Mouse (Mus musculus) heart, embryonic 12.5 days (tissue): ENCODE measurements around the gene Terf2ip. TPM values are rescaled to one million over a fixed set of nuclear protein-coding genes. Genes with fewer than 3 reads are reported as not detected.

Experiments
- ATAC-seq: fragments of 200-750 bp; cut with Nextera tagmentation; 2 replicates; pipeline ENCODE4 v1.8.0; 2017; ENCODE audit warnings: moderate TSS enrichment, moderate library complexity; ENCODE audit not compliant: insufficient number of reproducible peaks, low FRiP score
- H3K27ac ChIP-seq: fragments of 300-500 bp; sonication (generic); 2 replicates; pipeline ENCODE4 v1.5.1; 2016; ENCODE audit warnings: mild to moderate bottlenecking, moderate library complexity; ENCODE audit not compliant: poor library complexity, severe bottlenecking
- H3K27me3 ChIP-seq: fragments of 300-500 bp; sonication (generic); replicated peaks from 2 replicates; pipeline ENCODE4 v1.6.1; 2016; ENCODE audit warnings: mild to moderate bottlenecking, moderate library complexity
- H3K36me3 ChIP-seq: fragments of 300-500 bp; sonication (generic); 2 replicates; pipeline ENCODE4 v1.6.1; 2016; ENCODE audit warnings: mild to moderate bottlenecking, moderate library complexity
- H3K4me1 ChIP-seq: fragments of 300-500 bp; sonication (generic); replicated peaks from 2 replicates; pipeline ENCODE4 v1.6.1; 2016; ENCODE audit warnings: mild to moderate bottlenecking
- H3K4me2 ChIP-seq: fragments of 300-500 bp; sonication (generic); 2 replicates; pipeline ENCODE4 v1.6.1; 2016; ENCODE audit warnings: mild to moderate bottlenecking, moderate library complexity
- H3K4me3 ChIP-seq: fragments of 300-500 bp; sonication (generic); 2 replicates; pipeline ENCODE4 v1.5.1; 2016; ENCODE audit warnings: mild to moderate bottlenecking
- H3K9ac ChIP-seq: fragments of 300-500 bp; sonication (generic); 2 replicates; pipeline ENCODE4 v1.6.1; 2016; ENCODE audit warnings: mild to moderate bottlenecking, moderate library complexity
- H3K9me3 ChIP-seq: fragments of 300-500 bp; sonication (generic); replicated peaks from 2 replicates; pipeline ENCODE4 v1.6.1; 2016; ENCODE audit warnings: mild to moderate bottlenecking, moderate library complexity
- WGBS: fragments of 180-500 bp; shearing (Covaris S2); methylation state at CpG from one replicate; pipeline ENCODE4 v1.1.7; 2016; 5-methylcytosine and 5-hydroxymethylcytosine counted together
- polyA plus RNA-seq: library from polyadenylated mRNA; unstranded; fragments of >200 nt; fragmentation: Nextera tagmentation; extraction: Ambion mirVana; gene quantifications from 2 replicates; pipeline ENCODE4 v1.2.1, GENCODE M21; 2016

Terf2ip gene
- polyA plus RNA-seq, 1 experiment from 2014 or later, result 18.8 TPM

GRCm38 (mm10) chr8:111976326-111976725 lies 34.9 kb upstream of the Terf2ip start:
- WGBS, result 76% methylated on average over 2 of the region's 2 CpGs
- no peak for ATAC-seq

GRCm38 (mm10) chr8:111978147-111978546 lies 33.1 kb upstream of the Terf2ip start:
- Histone ChIP-seq H3K27ac (no peak overlapping the region), H3K4me3 (no peak overlapping the region), H3K27me3 (no peaks in the 10 kb centered on the region), H3K4me1 (no peaks in the 10 kb centered on the region), H3K9ac (no peak overlapping the region), H3K36me3 (peaks cover 61% of the 10 kb centered on the region), H3K4me2 (no peak overlapping the region), H3K9me3 (peaks cover 10% of the 10 kb centered on the region; the same call in 1 of the 2 replicates)
- 69% methylated on average over 10 of the region's 10 CpGs for WGBS
- ATAC-seq, result no peak

More at GRCm38 (mm10) chr8:111976326-111976725, 34.9 kb upstream of the Terf2ip start:
- Histone ChIP-seq H3K4me3 (no peak overlapping the region), H3K36me3 (peaks cover 62% of the 10 kb centered on the region), H3K4me2 (no peak overlapping the region), H3K27me3 (no peaks in the 10 kb centered on the region), H3K9me3 (peaks cover 10% of the 10 kb centered on the region; the same call in 1 of the 2 replicates), H3K4me1 (no peaks in the 10 kb centered on the region), H3K27ac (no peak overlapping the region), H3K9ac (no peak overlapping the region)

GRCm38 (mm10) chr8:111982116-111982515 lies 29.1 kb upstream of the Terf2ip start:
- Histone ChIP-seq H3K36me3 (peaks cover 57% of the 10 kb centered on the region), H3K27ac (no peak overlapping the region), H3K27me3 (no peaks in the 10 kb centered on the region), H3K4me1 (peaks cover 13% of the 10 kb centered on the region), H3K4me2 (no peak overlapping the region), H3K4me3 (no peak overlapping the region), H3K9me3 (no peaks in the 10 kb centered on the region), H3K9ac (no peak overlapping the region)
- WGBS, result 74% methylated on average over 7 of the region's 7 CpGs
- ATAC-seq, result no peak

- 52% methylated on average over 10 of the region's 10 CpGs for WGBS
- H3K4me3 ChIP-seq, result no peak overlapping the region
- no peak overlapping the region for H3K4me2 ChIP-seq
- H3K27ac ChIP-seq, result peak overlapping the region; percentile 50; the same call in 1 of the 2 replicates
- H3K4me1 ChIP-seq, result peaks cover 13% of the 10 kb centered on the region
- peaks cover 63% of the 10 kb centered on the region for H3K36me3 ChIP-seq
- H3K9me3 ChIP-seq, result no peaks in the 10 kb centered on the region
- H3K9ac ChIP-seq, result no peak overlapping the region
- H3K27me3 ChIP-seq, result no peaks in the 10 kb centered on the region
- ATAC-seq, result no peak
Observed at GRCm38 (mm10) chr8:111984511-111984910, 26.7 kb upstream of the Terf2ip start.

GRCm38 (mm10) chr8:111989911-111990310 lies 21.3 kb upstream of the Terf2ip start:
- no peaks in the 10 kb centered on the region for H3K27me3 ChIP-seq
- no peak overlapping the region for H3K27ac ChIP-seq
- WGBS, result 19% methylated on average over 7 of the region's 7 CpGs
- 0 out of 2 replicates have a peak, but pooled peaks have one; percentile 29 for ATAC-seq
- no peak overlapping the region for H3K4me3 ChIP-seq
- no peaks in the 10 kb centered on the region for H3K9me3 ChIP-seq
- H3K4me1 ChIP-seq, result peaks cover 8% of the 10 kb centered on the region
- H3K9ac ChIP-seq, result no peak overlapping the region
- H3K4me2 ChIP-seq, result no peak overlapping the region
- peaks cover 57% of the 10 kb centered on the region for H3K36me3 ChIP-seq

- Histone ChIP-seq H3K36me3 (peaks cover 60% of the 10 kb centered on the region), H3K9ac (peak overlapping the region; percentile 92; the same call in 1 of the 2 replicates), H3K27me3 (no peaks in the 10 kb centered on the region), H3K27ac (no peak overlapping the region), H3K4me1 (peaks cover 6% of the 10 kb centered on the region; the same call in 1 of the 2 replicates), H3K4me2 (peak overlapping the region; percentile 68), H3K4me3 (peak overlapping the region; percentile 93), H3K9me3 (no peaks in the 10 kb centered on the region)
- WGBS, result 57% methylated on average over 8 of the region's 8 CpGs
- no peak for ATAC-seq
Observed at GRCm38 (mm10) chr8:111991278-111991677, 19.9 kb upstream of the Terf2ip start.

GRCm38 (mm10) chr8:111992013-111992702 lies 19.0 kb upstream of the Terf2ip start, which contains the start of gene Adat1:
Gene Adat1 (minus strand): TSS chr8:111992302.
- Histone ChIP-seq H3K9me3 (no peaks in the 10 kb centered on the region), H3K36me3 (peaks cover 63% of the 10 kb centered on the region), H3K4me3 (peak within 1 kb of the TSS; percentile 93), H3K4me1 (peaks cover 6% of the 10 kb centered on the region; the same call in 1 of the 2 replicates), H3K27ac (0 out of 2 replicates have a peak within 1 kb of the TSS, but pooled peaks have one; percentile 26), H3K4me2 (peak within 1 kb of the TSS; percentile 68), H3K27me3 (no peaks in the 10 kb centered on the region), H3K9ac (peak within 1 kb of the TSS; percentile 92)
- ATAC-seq, result peak; percentile 89
- WGBS, result 6% methylated on average over 33 of the region's 33 CpGs

GRCm38 (mm10) chr8:111992703-111993039 lies 18.5 kb upstream of the Terf2ip start:
- WGBS, result 70% methylated on average over 3 of the region's 3 CpGs
- peaks cover 63% of the 10 kb centered on the region for H3K36me3 ChIP-seq
- H3K4me3 ChIP-seq, result no peak overlapping the region
- peak overlapping the region; percentile 68; the same call in 1 of the 2 replicates for H3K4me2 ChIP-seq
- no peaks in the 10 kb centered on the region for H3K27me3 ChIP-seq
- no peak overlapping the region for H3K9ac ChIP-seq
- no peaks in the 10 kb centered on the region for H3K9me3 ChIP-seq
- no peak overlapping the region for H3K27ac ChIP-seq
- no peak for ATAC-seq
- H3K4me1 ChIP-seq, result peaks cover 6% of the 10 kb centered on the region; the same call in 1 of the 2 replicates

- no peak overlapping the region for H3K4me2 ChIP-seq
- H3K4me3 ChIP-seq, result no peak overlapping the region
- H3K9me3 ChIP-seq, result no peaks in the 10 kb centered on the region
- 0 out of 2 replicates have a peak, but pooled peaks cover 6% of the 10 kb centered on the region for H3K4me1 ChIP-seq
- no peak overlapping the region for H3K9ac ChIP-seq
- no peak overlapping the region for H3K27ac ChIP-seq
- H3K36me3 ChIP-seq, result peaks cover 68% of the 10 kb centered on the region
- no peak for ATAC-seq
- H3K27me3 ChIP-seq, result no peaks in the 10 kb centered on the region
Observed at GRCm38 (mm10) chr8:112004754-112005153, 6.4 kb upstream of the Terf2ip start.

- Histone ChIP-seq H3K9ac (no peak overlapping the region), H3K4me1 (peaks cover 13% of the 10 kb centered on the region), H3K27ac (no peak overlapping the region), H3K36me3 (peaks cover 60% of the 10 kb centered on the region), H3K9me3 (no peaks in the 10 kb centered on the region), H3K4me3 (no peak overlapping the region), H3K4me2 (no peak overlapping the region), H3K27me3 (no peaks in the 10 kb centered on the region)
- WGBS, result 87% methylated on average over 6 of the region's 6 CpGs
- no peak for ATAC-seq
Observed at GRCm38 (mm10) chr8:112005601-112006000, 5.6 kb upstream of the Terf2ip start.

- Histone ChIP-seq H3K9me3 (no peaks in the 10 kb centered on the region), H3K27me3 (no peaks in the 10 kb centered on the region), H3K4me3 (no peak overlapping the region), H3K9ac (no peak overlapping the region), H3K36me3 (peaks cover 39% of the 10 kb centered on the region), H3K4me2 (no peak overlapping the region), H3K4me1 (peaks cover 17% of the 10 kb centered on the region), H3K27ac (no peak overlapping the region)
- 82% methylated on average over 2 of the region's 2 CpGs for WGBS
- no peak for ATAC-seq
Observed at GRCm38 (mm10) chr8:112007669-112008068, 3.5 kb upstream of the Terf2ip start.
